Mouse (Mus musculus) spleen, adult 2 months (tissue): ENCODE measurements around the gene Cnot1.

ENCODE experiments used
- CTCF ChIP-seq: fragments of 200-500 bp; IDR thresholded peaks from 2 replicates; pipeline ENCODE4 v1.5.1; 2011; ENCODE audit warnings: mild to moderate bottlenecking, inconsistent platforms; ENCODE audit not compliant: insufficient read depth, insufficient read length, insufficient replicate concordance; ENCODE audit errors: extremely low read depth
- POLR2A ChIP-seq: fragments of 200-500 bp; IDR thresholded peaks from 2 replicates; pipeline ENCODE4 v1.6.1; 2011; ENCODE audit warnings: low read depth, low read length, inconsistent platforms

- TF ChIP-seq POLR2A (no peak), CTCF (no peak)
Observed at GRCm38 (mm10) chr8:95709579-95709978, 97.7 kb downstream of the Cnot1 start.
